Mouse (Mus musculus) right cerebral cortex, postnatal 4 days (tissue): ENCODE measurements at regions not wholly inside any gene's neighbourhood (a gene's known extent, or its start where the extent isn't known, plus 50 kb on each side); places are given as distances from the start of the nearest gene placed in this dataset.

Source experiments
- DNase-seq: peaks from one replicate; pipeline ENCODE4 v3.0.0-alpha.2; 2022

DNA sequence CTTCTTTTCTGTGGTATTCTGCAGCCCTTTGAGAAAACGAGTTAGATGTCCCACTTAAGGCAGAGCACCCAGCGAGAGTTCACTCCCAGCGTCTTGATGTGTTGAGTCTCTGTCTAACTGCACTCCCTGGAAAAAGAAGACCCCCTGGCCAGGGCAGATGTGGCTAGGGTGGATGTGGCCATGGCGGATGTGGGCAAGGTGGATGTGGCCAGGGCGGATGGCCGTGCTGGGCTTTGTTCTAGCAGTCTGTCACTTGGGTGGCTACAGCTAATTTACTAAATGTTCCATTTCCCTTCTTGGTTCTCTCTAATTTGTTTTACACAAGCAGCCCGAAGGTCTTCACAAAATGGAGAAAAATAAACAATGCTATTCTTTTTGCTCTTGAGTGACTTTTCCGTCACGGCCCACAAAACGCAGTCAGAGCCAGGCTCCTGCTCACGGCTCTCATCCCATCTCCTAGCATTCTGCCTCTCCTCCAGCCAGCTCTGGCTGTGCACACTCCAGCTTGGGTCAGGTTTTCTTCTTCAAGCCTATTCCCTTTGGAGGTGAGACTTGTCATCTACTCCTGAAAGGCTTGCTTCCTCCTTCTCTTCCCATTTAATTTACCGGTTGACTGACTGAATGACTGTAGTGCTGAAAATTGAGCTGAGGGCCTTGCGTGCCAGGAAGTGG lies 173.4 kb upstream of the Ccdc122 start:
- no peak for DNase-seq

DNA sequence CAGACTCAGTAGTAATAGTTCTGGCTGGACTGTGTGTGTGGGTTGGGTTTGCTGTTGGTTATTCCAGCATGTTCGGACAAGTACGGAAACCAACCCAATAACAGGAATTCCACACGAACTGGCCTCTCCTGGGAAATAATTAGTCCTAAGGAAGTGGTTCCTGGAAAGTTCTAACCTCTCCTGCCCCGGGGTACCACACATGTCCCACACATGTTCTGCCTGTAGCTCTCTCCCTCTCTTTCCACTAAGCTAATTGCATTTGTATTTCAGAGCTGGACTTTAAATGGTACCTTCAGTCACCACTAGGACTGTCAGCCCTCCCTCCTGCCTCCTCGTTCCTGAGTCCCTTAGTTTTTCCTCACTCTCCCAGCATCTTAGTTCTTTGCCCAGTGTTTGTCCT lies 178.2 kb upstream of the Ccdc122 start:
- DNase-seq, result no peak

DNA sequence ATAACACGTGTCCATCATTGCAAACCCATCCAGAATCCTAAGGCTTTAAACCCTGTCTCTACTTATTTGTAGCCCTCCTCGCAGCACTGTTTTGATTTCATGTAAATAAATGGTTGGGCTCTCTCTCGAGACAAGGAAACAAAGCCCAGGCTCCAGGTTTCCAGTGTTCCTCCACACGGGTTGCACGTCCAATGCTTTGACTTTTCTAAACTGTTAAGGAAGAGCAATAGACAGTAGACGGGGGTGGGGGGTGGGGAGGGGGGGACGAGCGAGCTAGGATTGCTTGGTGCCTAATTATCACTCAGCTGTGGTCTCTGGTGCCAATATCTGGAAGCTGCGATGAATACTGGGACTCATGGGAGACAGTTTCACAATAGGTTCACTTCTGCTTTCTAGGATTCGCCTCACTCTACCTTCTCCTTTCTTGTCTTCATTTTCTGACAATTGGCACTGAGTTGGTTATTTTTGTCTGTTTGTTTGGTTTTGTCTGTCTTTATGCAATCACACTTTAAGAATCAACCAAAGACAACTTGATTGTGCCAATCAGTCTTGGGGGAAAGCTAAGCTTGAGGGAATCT lies 179.3 kb upstream of the Ccdc122 start:
- DNase-seq, result no peak

DNA sequence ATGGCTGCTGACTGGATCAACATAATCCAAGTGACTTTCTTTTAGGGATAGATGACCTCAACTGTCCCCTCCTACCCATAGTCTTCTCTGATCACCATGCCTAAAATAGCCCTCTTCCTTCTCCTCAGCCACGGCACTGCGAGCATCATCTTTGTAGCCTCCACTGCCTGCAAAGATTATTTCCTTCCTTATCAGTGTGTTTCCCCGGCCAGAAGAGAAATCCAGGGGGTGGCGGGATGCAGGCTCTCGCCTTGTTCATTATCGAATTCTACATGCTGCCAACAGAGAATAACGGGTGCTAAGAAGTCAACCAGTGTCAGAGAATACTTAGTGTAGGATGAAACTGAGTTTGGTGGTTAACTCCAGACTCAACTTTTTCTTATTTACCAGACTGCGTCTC lies 180.0 kb upstream of the Ccdc122 start:
- DNase-seq, result no peak

DNA sequence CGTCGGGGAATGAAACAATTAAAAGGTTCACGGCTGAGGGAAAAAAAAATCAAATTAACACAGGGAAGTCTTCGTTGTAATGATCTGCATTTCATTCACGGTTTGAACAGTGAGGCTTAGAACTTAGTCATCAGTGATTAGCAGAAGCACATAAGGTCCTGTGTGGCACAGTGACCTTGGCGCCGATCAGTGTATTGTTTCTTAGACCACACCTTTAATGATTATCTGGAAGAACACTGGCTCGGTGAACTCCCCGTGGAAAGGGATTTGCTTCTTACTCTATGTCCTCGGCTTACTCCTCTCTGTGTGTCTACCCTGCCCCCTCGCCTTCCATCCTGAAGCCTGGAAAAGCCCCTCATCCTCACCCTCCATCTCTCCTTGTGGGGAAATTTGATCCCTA lies 181.6 kb upstream of the Ccdc122 start:
- DNase-seq, result no peak

DNA sequence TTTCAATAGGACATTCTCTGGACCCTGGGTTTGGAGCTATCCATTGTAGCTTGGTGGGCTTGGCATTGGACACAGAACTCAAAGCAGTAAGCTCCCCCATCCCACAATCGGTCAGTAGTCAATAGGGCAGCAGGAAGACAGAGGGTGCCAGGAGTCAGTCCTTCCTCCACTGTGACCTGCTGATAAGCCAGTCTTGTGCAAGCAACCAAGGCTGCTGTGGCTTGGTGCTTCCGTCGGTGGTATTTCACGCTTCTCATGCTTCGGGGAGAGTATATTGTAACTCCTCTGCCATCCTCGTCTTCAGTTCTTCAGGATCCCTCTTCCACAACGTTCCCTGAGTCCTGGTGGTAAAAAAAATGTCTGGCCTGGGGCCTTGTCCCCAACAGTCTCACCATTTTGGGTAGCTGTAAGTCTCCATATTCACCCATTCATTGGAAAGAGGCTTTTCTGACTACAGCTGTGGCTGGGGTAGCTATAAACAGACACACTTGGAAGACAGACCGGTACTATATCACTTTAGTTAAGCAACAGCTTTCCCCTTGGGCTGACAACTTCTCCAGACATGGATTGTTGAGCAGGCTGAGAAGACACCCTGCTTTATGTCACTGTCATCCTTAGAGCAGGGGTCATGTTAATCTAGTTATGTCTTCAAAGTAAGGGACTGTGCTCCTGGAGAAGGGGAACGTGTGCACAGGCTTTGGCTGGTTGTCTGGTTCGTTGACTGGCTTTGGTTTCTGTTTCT lies 184.9 kb upstream of the Ccdc122 start:
- DNase-seq, result no peak

DNA sequence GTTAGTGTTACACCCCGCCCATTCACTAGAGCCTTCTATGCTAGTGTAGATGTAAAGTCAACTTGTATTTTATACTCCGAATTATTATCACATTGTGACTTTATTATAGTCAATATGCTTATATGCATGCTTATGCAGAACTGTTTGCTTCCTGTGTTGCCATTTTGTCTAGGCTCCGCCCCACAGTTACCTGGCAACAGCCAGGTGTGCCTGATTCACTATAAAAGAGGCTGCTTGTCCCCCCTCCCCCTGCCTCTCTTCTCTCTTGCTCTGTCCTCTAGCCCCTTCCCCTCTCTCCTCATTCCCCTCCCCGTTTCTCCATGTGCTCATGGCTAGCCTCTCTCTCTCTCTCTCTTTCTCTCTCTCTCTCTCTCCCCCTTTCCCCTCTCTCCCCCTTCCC lies 185.9 kb upstream of the Ccdc122 start:
- DNase-seq, result no peak

DNA sequence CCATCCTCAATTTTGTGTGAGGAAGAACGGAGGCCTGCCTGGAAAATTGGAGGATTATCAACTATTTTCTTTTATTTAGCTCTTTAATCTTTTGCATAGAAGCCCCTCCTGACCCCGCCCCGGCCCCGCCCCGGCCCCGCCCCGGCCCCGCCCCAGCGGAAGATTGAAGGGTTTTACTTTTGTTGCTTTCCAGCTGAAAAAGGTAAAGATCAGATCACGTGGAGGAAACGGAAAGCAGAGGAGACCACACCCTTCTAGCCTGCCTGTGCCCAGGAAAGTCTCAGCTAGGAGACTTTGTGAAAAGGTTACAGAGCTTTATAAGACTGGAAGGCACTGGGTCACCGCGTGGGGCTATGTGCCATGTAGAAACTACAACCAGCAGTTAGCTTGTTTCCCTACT lies 186.5 kb upstream of the Ccdc122 start:
- no peak for DNase-seq

DNA sequence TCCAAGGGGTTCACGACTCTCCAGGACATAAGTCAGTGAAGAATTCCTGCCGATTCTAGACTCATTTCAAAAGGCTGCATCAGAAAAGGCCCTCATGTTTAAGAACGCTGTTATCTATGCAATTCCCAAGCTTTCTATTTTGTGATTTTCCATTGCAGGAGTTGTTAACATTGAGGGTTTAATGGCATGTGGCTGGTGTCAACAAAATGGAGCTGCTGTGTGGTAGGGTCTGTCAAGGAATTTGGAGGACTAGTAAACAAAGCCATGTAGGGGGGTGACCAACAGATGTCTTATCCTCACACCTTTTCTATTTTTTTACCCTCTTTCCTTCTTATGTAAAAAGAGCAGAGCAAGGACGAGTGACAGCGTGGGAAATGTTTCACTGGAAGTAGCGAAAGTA lies 186.9 kb upstream of the Ccdc122 start:
- no peak for DNase-seq

DNA sequence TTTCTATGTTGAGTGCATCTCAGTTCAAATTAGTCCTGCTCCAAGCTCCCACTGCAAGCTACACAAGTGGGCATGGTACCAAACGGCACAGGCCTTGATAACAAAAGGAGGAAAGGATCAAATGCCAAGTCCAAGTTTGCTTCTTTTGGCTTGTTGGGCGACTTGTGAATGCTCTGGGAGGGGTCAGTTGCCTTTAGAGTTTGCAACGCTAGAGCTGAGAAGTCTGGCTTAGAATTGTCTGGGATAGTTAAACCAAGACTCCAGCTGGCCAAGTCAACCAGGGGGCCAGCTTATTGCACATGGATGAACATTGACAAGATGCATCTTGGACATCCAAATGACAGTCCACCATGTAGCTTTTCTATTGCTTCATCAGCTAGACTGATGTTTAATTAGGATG lies 187.5 kb upstream of the Ccdc122 start:
- DNase-seq, result no peak

DNA sequence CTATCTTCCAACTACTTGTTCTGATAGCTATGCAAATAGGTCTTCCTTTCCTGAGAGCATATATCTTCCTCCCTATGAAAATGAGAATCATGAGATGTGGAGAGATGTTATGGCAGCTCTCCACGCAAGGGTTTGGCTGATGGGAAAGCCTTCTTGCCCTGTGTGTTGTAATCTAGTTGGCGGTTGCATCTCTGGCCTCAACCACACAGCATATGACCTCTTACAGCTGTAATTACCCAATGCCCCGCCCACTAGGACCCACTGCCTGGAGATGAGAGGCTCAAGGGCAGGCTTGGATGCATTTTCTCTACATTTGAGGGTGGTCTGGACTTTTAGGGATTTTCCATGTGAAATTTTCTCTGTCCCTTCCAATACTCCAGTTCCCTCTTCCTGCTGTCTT lies 190.9 kb upstream of the Ccdc122 start:
- no peak for DNase-seq

DNA sequence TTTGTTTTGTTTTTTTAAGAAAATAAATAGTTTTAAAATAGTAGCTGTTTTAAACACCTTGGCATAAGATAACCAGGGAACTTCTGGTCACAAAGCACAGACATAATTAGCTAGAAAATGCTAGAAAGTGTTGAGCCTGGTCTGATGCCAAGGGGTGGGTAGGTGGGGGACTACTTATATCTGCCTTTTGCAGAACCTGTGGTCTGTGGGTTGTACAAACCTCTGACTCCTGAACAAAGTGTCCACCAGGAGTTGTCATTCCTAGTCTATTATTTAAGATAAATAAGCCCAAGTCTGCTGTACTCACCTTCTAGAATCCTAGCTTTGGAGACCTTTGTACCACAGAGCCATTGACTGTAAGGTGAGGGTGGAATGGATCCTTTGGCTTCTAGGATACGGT lies 191.9 kb upstream of the Ccdc122 start:
- DNase-seq, result no peak

DNA sequence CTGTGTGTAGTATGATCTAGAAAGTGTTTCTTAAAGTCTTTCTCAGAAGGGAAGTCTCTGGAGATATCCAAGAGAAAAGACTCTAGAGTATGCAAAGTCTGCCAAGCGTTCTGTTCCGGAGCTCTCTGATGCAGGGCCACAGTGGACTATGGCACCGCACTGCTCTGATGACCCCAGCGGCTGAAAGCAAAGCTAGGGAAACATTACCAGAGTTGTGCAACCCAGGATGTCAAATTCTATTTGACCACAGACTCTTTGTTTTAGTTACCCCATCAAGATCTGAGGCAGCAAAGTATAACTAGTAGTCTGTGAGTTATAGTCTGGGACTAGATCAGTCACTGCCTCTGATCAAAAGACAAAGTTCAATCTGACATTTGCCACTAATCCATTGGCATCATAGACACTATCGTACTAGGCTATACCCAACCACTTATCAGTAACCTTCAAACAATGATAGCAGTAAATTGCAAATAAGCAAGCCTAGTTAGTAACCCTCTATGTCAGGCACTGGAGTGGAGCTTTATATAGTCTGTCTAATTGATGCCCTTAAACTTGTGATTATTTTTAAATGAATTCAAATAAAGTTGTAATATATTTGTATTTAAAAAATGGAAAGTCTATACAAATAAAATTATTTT lies 198.9 kb upstream of the Ccdc122 start:
- no peak for DNase-seq

DNA sequence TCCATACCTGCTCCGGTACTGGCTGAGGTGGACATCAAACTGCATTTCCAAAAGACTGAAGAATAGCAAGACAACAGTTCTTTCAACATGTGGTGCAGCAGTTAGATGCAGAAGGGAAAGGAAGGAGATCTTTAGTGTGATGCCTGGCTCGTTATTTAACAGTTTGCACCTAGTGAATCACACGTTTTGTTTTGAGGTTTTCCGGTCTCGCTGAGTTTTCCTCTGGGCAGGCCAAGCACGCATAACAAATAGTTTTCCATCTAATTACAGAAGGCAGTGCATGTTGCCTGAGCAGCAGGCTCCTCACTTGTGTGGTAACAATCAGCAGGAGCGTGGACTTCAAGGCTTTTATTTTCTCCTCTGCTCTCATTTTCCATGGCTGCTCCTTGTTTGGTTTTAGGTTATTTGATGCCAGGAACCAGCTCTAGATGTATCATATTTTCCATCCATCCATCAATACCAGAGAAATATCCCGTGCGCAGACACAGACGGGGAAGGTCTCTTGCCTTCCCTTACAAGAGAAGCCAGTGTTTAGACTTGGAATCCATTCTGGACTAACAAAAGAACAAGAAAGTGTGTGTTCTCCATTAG lies 199.6 kb upstream of the Ccdc122 start:
- DNase-seq, result no peak

DNA sequence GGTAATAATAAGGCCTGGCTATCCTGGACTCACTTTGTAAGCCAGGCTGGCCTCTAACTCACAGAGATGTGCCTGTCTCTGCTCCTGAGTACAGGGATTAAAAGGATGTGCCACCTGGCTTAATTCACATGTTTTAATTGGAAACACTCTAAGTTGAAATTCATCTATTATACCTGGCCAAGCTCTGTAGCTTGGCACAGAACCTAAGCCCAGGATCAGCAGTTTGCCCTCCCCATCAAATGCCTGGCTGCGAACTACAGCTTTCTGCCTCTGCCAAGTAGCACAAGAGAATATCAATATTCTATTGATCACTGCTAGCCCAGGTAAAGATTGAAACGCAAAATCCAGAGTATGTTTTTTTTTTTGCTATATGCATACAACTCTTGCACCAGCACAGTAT lies 200.3 kb upstream of the Ccdc122 start:
- no peak for DNase-seq

DNA sequence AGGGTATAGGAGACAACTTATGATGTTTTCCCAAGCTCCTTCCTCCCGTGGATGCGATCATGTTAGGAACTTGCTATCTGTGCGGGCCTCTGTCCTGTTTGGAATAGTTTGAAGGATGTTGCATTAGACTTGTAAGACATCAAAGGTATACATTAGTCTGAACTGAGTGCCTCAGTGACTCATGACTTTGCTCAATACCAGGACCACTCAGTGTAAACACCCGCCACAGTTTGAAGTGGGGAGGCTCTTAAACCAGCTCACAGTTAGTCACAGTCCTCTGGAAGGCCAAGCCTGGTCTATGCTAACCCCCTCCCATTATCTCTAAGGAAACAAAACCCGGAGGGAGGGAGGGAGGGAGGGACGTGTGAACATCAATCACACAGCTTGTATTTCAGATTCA lies 202.5 kb upstream of the Ccdc122 start:
- DNase-seq, result no peak

DNA sequence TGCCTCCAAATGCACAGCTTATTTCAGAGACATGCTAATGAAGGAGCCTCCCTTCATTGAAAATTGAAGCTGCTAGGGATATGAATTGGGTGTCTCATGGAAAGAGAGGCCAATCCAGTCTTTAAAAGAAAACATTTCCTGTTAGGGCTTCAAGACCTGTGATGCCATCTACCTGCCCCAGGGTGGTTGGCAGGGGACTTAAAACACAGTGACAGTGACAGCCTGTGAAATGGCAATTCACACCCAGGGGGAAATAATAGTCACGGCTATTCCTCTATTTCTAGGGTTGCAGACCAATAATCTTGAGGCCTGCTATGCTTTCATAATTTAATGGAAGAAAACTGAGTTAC lies 207.4 kb upstream of the Ccdc122 start:
- DNase-seq, result no peak

DNA sequence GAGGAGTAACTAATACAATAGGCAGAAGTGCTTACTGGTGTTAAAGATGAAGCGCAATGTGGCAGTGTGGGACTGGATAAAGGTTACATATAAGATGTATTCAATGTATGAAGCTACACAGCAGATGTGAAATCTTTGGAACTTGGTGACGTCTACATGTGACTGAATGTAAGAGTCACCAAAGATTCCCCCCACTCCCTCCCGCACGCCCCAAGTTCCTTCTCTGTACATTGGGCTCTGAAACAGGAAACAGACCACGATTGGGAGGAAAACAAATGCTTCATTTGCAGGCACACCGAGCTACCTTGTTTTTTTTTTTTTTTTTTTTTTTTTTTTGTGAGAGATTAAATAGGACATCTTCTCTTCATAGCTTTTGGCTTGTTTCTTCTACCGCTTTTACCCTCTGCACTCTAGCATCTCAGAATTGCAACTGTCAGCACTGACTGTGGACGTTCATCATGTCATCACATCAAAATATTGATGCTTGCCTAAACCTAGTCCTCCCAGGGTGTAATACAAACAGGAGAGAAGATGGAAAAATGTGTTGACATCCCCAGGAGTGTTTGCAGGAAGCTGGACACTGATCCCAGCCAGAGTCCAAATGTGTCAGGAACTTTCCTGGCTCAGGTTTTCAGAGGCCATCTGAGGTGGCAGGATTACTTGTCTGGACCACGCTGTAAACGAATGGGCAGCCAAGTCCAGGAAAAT lies 208.0 kb upstream of the Ccdc122 start:
- no peak for DNase-seq

DNA sequence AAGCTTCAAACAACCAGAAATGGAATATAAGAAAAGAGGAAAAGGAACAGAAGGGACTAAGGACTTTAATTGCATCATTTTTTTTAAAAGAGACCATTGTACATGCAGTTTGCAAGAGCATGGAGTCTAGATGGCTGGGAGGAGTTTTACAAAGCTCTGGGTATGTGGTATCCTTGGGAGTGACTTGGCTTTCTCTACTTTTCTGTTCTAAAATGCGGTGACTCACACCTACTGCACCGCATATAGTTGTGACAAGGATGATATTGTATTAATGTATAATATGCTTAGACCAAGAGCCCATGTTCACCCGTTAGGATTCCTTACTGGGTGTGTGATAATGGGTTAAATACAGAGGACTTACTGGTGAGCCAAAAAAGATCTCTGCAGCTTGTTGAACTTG lies 212.5 kb upstream of the Ccdc122 start:
- DNase-seq, result no peak

DNA sequence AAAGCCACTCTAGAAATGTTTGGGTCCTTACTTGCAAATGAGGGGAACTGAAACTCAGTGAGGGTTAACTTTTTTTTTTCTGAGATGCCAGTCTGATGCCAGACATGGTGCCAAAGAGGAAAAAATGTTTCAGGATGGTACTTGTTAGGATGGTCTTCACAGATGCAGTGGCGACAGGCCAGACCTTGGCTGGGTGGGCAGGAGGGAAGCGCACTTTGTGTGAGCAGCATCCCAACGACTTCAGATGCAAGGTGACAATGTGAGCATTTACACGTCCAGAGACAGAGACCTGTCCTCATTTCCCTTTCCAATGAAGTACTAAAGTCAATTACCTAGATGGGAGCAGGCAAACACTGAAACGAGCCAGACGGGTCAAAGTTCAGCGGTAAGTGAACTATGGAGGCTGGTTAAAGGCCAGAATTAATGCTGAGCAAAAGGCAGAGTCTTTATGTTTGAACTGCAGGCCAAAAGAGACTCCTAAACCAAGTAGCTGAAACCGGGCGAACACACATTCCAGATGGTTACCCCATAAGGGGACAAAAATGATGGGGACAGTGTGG lies 213.7 kb upstream of the Ccdc122 start:
- no peak for DNase-seq

DNA sequence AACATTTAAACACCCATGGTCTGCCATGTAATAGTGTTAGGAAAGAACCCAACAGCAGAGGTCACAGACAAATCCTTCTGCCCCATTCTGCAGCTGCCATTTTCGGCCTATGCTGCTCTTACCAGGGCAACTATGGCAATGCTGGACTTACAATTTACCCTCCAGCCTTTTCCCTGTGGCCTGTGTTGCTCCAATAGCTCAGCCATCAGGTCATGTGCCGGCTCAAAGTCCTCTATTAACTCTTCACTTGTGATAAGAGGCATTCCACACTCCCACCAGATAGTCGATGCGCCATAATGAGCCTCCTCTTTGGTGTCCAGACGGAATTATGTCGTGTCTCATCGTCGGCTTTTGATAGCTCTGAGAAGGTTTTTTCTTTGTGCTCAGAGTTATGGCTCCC lies 214.7 kb upstream of the Ccdc122 start:
- DNase-seq, result no peak

DNA sequence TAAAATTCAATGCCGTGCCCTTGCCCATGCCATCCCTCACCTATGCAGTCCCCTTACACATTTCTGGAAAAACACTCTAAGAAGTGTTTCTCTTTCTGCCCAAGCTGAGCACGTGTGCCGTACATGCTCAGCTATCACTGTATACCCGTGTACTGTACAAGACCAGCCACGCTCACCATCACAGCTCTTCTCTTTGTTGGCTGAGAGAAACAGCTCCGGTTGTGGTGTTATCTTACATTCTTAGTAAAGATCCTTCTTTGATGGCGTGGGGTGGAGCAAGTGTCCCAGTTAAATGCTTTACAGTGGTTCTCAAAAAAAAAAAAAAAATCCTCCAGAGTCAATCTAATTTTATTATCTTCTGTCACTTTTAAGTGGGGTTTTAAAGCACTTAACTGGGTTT lies 215.1 kb upstream of the Ccdc122 start:
- no peak for DNase-seq

DNA sequence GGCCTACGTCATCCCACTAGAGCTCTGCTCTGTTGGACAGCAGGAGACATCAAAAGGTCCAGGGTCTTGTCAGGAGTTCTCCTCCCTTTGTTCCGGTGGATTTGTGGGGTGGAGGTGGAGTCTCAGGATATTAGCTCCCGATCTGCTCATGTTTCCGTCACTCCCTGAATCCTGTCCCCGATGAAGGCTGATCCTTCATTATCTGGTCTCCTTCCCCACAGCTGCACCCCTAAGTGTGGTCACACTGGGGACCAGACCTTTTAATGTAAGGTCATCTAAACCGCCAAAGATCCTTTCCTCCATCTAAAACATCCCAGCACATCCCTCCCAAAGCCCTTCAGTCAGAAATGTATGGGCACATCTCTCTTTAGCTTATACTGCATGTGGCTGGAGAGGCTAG lies 215.6 kb upstream of the Ccdc122 start:
- DNase-seq, result no peak
